Mouse (Mus musculus) layer of hippocampus, adult 2 months (tissue): ENCODE data around the gene Wnt6. TPM values are rescaled to one million over a fixed set of nuclear protein-coding genes. Genes with fewer than 3 reads are reported as not detected.

ENCODE experiments used
- DNase-seq, 2 experiments: peaks; one replicate each; pipeline ENCODE4 v3.0.0; 2022; ENCODE audit warnings: low spot score in 2 of 2
- H3K27ac ChIP-seq: fragments of 200-600 bp; 2 replicates; pipeline ENCODE4 v1.8.1; 2022
- H3K4me3 ChIP-seq: fragments of 200-600 bp; 2 replicates; pipeline ENCODE4 v1.8.1; 2022; ENCODE audit warnings: mild to moderate bottlenecking
- CTCF ChIP-seq: fragments of 200-600 bp; conservative IDR thresholded peaks from 2 replicates; pipeline ENCODE4 v1.8.1; 2022; ENCODE audit warnings: antibody characterized with exemption, mild to moderate bottlenecking, moderate library complexity
- long read RNA-seq, 2 experiments: library from polyadenylated mRNA; stranded (forward); transcript quantifications; one replicate each; pipeline ENCODE4 v2.0.0; 2021; ENCODE audit warnings: borderline mapping rate in 2 of 2
- total RNA-seq, 2 experiments: library from RNA; stranded (reverse); gene quantifications; 2 replicates each; pipeline ENCODE4 v1.2.3; 2021

The Wnt6 gene
- 1 to 10 TPM in 1 of 2 experiments, under 1 TPM in 1; 0.79 to 1.1 TPM for total RNA-seq
- long read RNA-seq, experiment 1 = 0 reads
- long read RNA-seq, experiment 2, partial matches to known transcripts = 0 of 1 reads
- long read RNA-seq, experiment 2, other reads (novel, unspliced or antisense) = 0 of 1 reads

GRCm38 (mm10) chr1:74771845-74771930, at the start of gene Wnt6:
Gene Wnt6 (plus strand): TSS chr1:74771892.
- H3K4me3 ChIP-seq = peak within 1 kb of the TSS; percentile 46
- TF ChIP-seq CTCF = no peak
- no peak for DNase-seq
- no peak within 1 kb of the TSS for H3K27ac ChIP-seq

GRCm38 (mm10) chr1:74723748-74724147, 47.9 kb upstream of the Wnt6 start:
- no peak for DNase-seq
- no peak overlapping the region for H3K4me3 ChIP-seq
- no peak overlapping the region for H3K27ac ChIP-seq
- TF ChIP-seq CTCF = peak; percentile 61

DNA sequence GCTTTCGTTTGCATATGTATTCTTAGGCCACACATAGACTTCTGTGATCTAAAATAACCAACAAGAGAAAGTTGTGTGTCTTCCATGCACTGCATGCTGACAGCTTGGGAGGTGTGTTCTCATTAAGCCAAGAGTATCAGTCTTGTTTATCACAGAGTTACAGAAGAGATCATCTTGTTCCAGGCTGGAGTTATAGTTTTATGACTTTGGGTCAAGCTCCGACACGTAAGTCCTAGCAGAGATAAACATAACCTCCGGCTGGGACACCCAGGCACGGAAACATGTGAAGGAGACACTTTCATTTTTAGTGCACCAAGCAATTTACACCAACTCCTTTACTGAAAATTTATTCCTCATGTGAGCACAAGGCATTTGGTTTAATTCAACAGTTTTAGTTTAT, 45.6 kb upstream of the Wnt6 start:
- DNase-seq = no peak
- Histone ChIP-seq H3K4me3 (no peak overlapping the region), H3K27ac (no peak overlapping the region)
- TF ChIP-seq CTCF = no peak

DNA sequence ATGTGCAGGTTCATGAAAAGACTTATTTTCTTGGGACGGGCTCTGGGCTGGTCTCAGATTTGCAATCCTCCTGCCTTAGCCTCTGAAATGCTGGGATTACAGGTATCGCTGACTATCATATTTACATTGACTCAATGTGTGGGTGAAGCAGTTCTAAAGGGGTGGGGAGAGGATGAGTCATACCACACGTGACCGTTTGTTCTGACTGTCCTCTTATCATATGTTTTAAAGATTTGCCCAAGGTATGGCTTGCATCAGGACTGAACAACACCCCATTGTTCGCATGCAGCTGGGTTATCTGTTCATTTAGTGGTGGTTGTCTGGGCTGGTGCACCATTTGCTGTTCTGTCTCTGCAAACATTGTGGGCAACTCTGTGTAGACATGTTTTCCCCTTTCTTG, 45.0 kb upstream of the Wnt6 start:
- no peak overlapping the region for H3K27ac ChIP-seq
- DNase-seq = no peak
- TF ChIP-seq CTCF = no peak
- no peak overlapping the region for H3K4me3 ChIP-seq

DNA sequence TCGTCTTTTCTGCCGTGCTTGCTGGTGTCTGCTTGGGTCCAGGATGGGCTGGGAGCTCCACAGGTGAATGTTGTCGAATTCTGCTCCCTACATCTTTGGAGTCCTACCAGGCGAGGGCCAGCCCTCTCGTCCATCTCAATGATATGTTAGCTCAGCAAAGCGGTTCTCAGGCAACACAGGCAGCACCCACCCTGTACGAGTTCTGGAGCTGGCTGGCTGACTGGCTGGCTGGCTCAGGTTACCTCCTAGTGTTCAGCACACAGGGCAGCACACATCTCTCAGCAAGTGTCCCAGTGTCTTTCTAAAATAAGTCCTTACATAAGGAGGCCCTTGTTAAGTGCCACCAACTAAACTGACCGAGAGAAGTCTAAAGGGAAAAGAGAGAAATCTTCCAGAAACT, 43.2 kb upstream of the Wnt6 start:
- H3K4me3 ChIP-seq = no peak overlapping the region
- TF ChIP-seq CTCF = no peak
- DNase-seq = no peak
- H3K27ac ChIP-seq = no peak overlapping the region

- no peak for DNase-seq
- Histone ChIP-seq H3K4me3 (no peak overlapping the region), H3K27ac (no peak overlapping the region)
- no peak for TF ChIP-seq CTCF
These were observed 34.7 kb upstream of the Wnt6 start for GRCm38 (mm10) chr1:74736977-74737376.

GRCm38 (mm10) chr1:74737500-74737899, 34.2 kb upstream of the Wnt6 start:
- no peak for TF ChIP-seq CTCF
- no peak for DNase-seq
- H3K4me3 ChIP-seq = no peak overlapping the region
- no peak overlapping the region for H3K27ac ChIP-seq

DNA sequence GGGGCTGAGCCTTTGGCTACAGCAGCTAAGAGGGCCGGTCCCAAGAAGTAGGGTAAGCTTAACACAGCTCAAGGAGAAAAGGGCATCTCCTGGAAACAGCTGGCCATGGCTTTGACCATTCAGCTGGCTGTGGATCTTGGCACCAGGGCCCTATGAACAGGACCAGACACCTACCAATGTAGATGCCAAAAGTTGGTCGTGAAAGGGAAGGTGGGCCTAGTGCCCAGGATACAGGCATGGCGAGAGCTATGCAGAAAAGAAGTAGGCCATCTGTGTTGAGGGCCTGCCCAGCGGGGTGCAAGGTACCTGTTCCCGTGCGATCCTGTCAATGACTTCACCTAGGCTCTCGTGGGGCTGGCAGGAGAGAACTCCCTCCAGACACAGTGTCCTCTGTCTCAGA, 30.8 kb upstream of the Wnt6 start:
- Histone ChIP-seq H3K27ac (no peak overlapping the region), H3K4me3 (no peak overlapping the region)
- no peak for DNase-seq
- TF ChIP-seq CTCF = no peak

GRCm38 (mm10) chr1:74747335-74747734, 24.4 kb upstream of the Wnt6 start:
- TF ChIP-seq CTCF = no peak
- no peak for DNase-seq
- H3K27ac ChIP-seq = no peak overlapping the region
- H3K4me3 ChIP-seq = no peak overlapping the region

DNA sequence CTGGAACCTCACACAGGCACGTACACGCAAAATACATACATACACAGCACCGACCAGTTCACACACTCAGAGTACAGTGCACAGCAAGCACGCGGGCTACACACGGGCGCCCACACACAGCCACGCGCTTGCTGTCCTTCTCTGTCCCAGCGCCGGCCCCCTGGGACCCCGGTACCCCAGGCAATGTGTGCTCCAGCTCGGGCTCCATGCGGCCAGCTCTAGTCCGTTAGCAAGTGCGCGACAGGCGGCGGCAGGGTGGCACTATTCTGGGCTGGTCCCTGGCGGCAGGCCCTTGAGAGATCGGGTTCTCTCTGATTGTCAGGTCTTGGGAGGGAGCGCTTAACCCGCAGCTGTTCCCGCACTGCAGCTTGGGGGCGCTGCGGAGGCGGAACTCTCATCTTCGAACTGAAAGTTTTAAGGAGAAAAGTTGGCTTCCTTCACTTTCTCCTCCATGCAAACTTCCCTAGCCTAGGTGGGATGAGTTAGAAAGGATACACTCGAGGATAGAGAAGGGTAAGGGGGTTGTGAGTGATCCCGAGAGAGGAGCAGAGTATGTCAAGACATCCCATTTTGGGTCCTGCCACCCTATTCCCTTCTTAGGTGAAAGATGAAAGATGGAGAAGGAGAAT, 22.9 kb upstream of the Wnt6 start, which contains the start of gene Prkag3:
Gene Prkag3 (minus strand): TSS at position 579 of the 629 bp plus-strand sequence.
- Histone ChIP-seq H3K27ac (no peak within 1 kb of the TSS), H3K4me3 (peak within 1 kb of the TSS; percentile 14; the same call in 1 of the 2 replicates)
- DNase-seq = peak; percentile 2 to 26
- peak; percentile 77 for TF ChIP-seq CTCF

DNA sequence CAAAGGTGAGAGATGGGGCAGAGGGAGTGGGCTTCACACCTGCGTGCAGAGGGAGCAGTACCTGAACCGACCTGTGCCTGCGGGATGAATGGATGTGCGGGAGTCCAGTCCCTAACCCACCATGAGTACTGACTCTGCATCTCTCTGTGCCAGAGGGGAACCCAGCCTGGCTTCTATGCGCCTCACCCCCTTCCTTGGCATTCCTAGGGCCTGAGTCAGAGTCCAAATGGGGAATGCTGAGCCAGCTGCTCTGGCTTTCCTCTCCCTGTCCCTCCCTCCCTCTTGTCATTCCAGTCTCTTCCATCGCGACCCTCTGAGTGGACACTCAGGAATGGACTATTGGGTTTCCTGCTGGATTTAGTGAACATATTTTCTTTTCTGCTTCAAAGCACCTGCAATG, 22.4 kb upstream of the Wnt6 start:
- no peak for TF ChIP-seq CTCF
- Histone ChIP-seq H3K27ac (no peak overlapping the region), H3K4me3 (no peak overlapping the region)
- no peak for DNase-seq

- DNase-seq = peak; percentile 23 to 31
- TF ChIP-seq CTCF = no peak
- Histone ChIP-seq H3K27ac (no peak overlapping the region), H3K4me3 (no peak overlapping the region)
These were observed 21.0 kb upstream of the Wnt6 start for GRCm38 (mm10) chr1:74750683-74751082.

DNA sequence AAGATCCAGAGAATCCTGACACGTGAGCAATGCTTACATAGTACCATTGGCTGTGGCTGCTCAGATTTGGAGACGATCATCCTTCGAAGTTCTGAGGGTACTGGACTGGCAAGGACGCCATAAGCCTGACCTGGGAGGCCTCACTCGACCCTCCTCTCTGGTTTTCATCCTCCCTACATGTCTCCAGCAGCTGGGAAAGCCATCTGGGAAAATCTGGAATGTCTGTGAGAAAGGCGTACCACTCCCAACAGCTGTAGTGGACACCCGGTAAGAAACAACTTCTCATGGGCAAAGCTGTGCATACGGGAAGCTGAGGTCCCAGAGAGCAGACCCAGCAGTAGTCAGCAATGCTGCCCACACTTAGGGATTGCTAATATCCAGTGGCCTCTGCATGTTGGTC, 19.5 kb upstream of the Wnt6 start:
- no peak for DNase-seq
- Histone ChIP-seq H3K4me3 (no peak overlapping the region), H3K27ac (no peak overlapping the region)
- TF ChIP-seq CTCF = no peak

DNA sequence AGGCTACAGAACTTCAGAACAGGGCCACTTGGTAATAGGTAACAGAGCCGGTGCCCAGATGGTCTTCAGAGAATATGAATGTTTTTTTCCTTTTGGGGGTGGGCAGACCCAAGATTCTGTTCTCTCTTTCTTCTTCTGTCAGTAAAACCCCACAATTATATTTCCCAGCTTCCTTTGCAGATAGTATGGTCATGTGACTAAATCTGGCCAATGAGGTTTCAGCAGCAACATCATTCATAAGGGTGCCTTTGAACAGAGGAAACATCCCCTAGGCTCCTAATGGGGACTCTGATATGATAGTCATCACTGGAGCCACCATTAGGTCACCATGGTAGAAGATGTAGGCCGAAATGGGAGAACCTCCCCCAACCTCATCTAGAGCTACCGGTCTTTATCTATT, 18.9 kb upstream of the Wnt6 start:
- H3K27ac ChIP-seq = no peak overlapping the region
- H3K4me3 ChIP-seq = no peak overlapping the region
- no peak for DNase-seq
- no peak for TF ChIP-seq CTCF
